Mouse (Mus musculus) liver, adult 2 months (tissue): ENCODE measurements around the gene Il2rb. TPM values are rescaled to one million over a fixed set of nuclear protein-coding genes. Genes with fewer than 3 reads are reported as not detected.

ENCODE experiments used
- DNase-seq: peaks from one replicate; pipeline ENCODE4 v3.0.0-alpha.2; 2011; ENCODE audit warnings: low read depth, low spot score; ENCODE audit errors: extremely low read depth
- H3K27ac ChIP-seq: fragments of 200-500 bp; replicated peaks from 2 replicates; pipeline ENCODE4 v1.5.1; 2012; ENCODE audit warnings: low read depth, mild to moderate bottlenecking, control low read depth, inconsistent platforms, low read length; ENCODE audit not compliant: insufficient read depth
- H3K27me3 ChIP-seq: fragments of 200-500 bp; 2 replicates; pipeline ENCODE4 v1.6.1; 2012; ENCODE audit warnings: mild to moderate bottlenecking, moderate library complexity, low read length, inconsistent platforms; ENCODE audit not compliant: control insufficient read depth, insufficient read depth
- H3K36me3 ChIP-seq: fragments of 200-500 bp; 2 replicates; pipeline ENCODE4 v1.6.1; 2012; ENCODE audit warnings: low read length, inconsistent platforms; ENCODE audit not compliant: control insufficient read depth, insufficient read depth
- H3K4me1 ChIP-seq: fragments of 200-500 bp; 2 replicates; pipeline ENCODE4 v1.6.1; 2011; ENCODE audit warnings: low read length; ENCODE audit not compliant: control insufficient read depth, insufficient read depth
- H3K4me3 ChIP-seq: fragments of 200-500 bp; 2 replicates; pipeline ENCODE4 v1.5.1; 2011; ENCODE audit warnings: low read depth, mild to moderate bottlenecking, control low read depth, low read length, moderate library complexity; ENCODE audit not compliant: insufficient read depth
- H3K79me2 ChIP-seq: fragments of 200-500 bp; 2 replicates; pipeline ENCODE4 v1.6.1; 2012; ENCODE audit warnings: inconsistent platforms, mild to moderate bottlenecking, low read length, moderate library complexity; ENCODE audit not compliant: control insufficient read depth, insufficient read depth
- H3K9ac ChIP-seq: fragments of 200-500 bp; 2 replicates; pipeline ENCODE4 v1.6.1; 2012; ENCODE audit warnings: low read depth, mild to moderate bottlenecking, control low read depth, inconsistent platforms, low read length
- CTCF ChIP-seq: fragments of 200-500 bp; IDR thresholded peaks from 2 replicates; pipeline ENCODE4 v1.5.1; 2011; ENCODE audit warnings: low read depth, low read length, control low read depth
- POLR2A ChIP-seq: fragments of 200-500 bp; IDR thresholded peaks from 2 replicates; pipeline ENCODE4 v1.6.1; 2011; ENCODE audit warnings: low read length, control low read depth; ENCODE audit not compliant: insufficient read depth; ENCODE audit errors: extremely low read depth
- WGBS: fragments of 180-500 bp; shearing (Covaris S2); methylation state at CpG from one replicate; pipeline ENCODE4 v1.1.7; 2018; 5-methylcytosine and 5-hydroxymethylcytosine counted together
- polyA plus RNA-seq: library from polyadenylated mRNA; depleted of rRNA; stranded (reverse); fragments of >200 nt; gene quantifications from 2 replicates; pipeline ENCODE4 v1.2.3, GENCODE M21; 2012
- total RNA-seq: library from RNA; depleted of rRNA; stranded (reverse); fragments of >200 nt; gene quantifications from 2 replicates; pipeline ENCODE4 v1.2.3, GENCODE M21; 2014

Il2rb gene
- total and polyA plus RNA-seq, 2 experiments, result 0.83 to 4.0 TPM

DNA sequence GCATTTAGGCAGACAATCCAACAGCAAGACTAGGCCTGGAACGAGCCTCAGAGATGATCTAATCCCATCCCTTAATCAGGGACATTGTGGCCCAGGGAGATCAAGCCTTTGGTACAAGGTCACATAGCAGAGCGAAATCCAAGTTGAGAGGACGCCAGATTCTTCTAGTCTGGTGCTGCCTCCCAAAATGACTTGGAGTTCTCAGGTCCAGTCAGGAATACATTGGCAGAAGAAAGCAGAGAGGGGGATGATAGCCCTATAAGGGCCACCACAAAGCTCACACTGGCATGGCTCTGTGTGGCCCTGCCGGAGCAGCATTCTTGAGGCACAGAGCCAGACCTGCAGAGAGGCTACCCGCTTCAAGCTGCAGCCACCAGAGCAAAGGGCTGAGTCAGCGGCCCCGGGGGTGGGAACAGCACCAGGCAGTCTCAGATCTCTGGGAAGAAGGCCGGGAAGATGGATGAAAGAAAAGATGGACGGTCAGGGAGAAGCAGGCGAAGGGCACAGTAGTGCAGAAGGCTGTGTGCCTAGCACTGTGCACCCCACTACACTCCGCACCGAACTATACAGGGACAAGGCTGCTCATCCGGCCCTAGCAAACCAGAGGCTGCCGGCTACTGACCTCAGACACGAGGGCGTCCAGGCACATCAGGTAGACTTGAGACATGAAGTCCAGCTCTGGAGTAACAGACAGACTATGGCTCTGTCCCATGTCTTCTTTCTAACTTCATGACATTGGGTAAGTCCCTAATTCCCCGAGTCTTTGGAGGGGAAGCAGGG lies 35.8 kb upstream of the Il2rb start, which contains the start of gene C1qtnf6:
Gene C1qtnf6 (minus strand): TSS at position 746 of the 780 bp plus-strand sequence.
- TF ChIP-seq CTCF, result no peak
- no peak for TF ChIP-seq POLR2A
- Histone ChIP-seq H3K36me3 (no peaks in the 10 kb centered on the region), H3K79me2 (no peaks in the 10 kb centered on the region), H3K4me3 (peak within 1 kb of the TSS; percentile 10; the same call in 1 of the 2 replicates), H3K9ac (peak within 1 kb of the TSS; percentile 64), H3K4me1 (peaks cover 21% of the 10 kb centered on the region), H3K27ac (peak within 1 kb of the TSS; percentile 96), H3K27me3 (no peaks in the 10 kb centered on the region)
- 53% methylated on average over 17 of the region's 17 CpGs for WGBS
- peak; percentile 57 for DNase-seq

DNA sequence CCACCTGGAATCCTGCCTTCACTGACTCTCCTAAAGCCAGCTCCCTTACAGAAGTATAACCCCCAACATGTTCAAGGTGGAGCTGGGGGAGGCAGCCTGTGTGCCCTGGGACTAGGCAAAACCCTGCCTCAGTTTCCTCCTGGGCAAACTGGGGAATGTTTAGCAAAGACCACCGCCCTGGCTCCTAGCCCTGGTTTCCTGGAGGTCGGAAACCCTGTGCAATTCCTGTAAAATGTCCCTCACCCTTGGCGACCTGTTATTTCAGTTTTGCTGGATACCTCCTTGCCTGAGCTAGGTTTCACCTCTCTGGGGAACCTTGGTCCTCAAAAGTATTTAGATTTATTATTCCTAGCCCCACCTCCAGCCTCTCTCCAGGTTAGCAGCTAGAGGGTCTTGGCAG lies 35.1 kb upstream of the Il2rb start:
- TF ChIP-seq POLR2A (no peak), CTCF (no peak)
- WGBS, result 81% methylated on average over 3 of the region's 3 CpGs
- Histone ChIP-seq H3K9ac (no peak overlapping the region), H3K27me3 (no peaks in the 10 kb centered on the region), H3K4me3 (no peak overlapping the region), H3K4me1 (peaks cover 21% of the 10 kb centered on the region), H3K79me2 (no peaks in the 10 kb centered on the region), H3K36me3 (no peaks in the 10 kb centered on the region), H3K27ac (0 out of 2 replicates have a peak overlapping the region, but pooled peaks have one; percentile 8)
- DNase-seq, result no peak

DNA sequence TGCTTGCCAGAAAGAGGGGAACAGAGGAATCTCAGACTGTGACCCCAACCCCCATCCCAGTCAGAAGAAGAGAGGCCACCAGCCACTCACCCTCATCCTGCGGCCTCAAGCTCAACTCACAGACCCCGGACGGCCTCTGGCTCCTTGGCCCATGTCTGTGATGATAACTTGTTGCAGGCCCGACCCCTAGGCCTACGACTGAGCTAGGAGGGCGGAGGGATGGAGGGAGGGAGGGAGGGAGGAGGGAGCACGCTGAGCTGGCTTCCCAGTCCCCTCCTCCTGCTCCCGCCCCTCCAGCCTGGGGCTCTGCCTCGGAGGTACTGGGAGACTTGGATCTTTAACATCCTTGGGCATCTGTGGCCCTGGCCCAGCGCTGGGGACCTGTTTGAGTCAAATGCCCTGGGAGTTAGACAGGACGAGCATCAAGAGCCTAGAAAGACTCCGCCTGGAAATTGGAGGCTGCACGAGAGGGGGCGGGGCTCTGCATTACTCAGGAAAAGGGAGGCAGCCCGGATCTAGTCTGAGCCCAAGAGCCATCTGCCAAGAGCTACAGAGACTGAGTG lies 34.4 kb upstream of the Il2rb start:
- H3K36me3 ChIP-seq, result no peaks in the 10 kb centered on the region
- 33% methylated on average over 15 of the region's 15 CpGs for WGBS
- peaks cover 21% of the 10 kb centered on the region for H3K4me1 ChIP-seq
- peak overlapping the region; percentile 43; the same call in 1 of the 2 replicates for H3K27ac ChIP-seq
- TF ChIP-seq CTCF (no peak), POLR2A (no peak)
- peak overlapping the region; percentile 54 for H3K4me3 ChIP-seq
- H3K27me3 ChIP-seq, result no peaks in the 10 kb centered on the region
- no peak for DNase-seq
- H3K79me2 ChIP-seq, result no peaks in the 10 kb centered on the region
- peak overlapping the region; percentile 52 for H3K9ac ChIP-seq

DNA sequence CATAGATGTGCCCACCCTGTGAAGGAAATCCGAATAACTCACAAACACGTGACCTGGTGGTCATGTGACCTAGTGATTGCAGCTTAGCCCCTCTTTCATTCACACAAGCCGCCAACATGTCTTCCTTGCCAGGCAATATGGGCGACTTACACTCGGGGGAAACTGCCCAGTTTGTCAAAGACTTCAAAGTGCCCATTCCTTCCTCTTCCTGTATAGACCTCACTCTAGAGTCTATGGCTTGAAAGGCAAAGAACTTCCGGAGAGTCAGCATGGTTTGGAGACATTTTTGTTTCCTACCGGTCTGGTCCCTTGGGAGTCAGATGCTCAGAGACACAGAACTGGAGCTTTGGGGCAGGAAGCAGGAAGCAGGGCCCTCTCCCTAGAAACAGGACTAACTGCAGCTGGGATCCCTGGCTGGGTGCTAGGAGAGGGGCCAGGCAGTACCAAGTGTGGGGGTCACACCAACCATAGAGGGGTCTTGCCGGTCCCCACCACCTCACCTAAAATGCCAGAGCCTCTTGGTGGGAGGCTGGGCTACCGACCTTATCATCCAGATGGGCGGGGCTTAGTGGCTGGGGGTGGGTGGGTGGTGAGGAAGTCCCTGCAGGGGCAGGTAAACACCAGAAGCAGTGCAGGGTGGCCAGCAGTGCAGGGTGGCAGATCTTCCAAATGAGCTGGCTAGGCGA lies 33.8 kb upstream of the Il2rb start:
- Histone ChIP-seq H3K9ac (peak overlapping the region; percentile 52), H3K27ac (peak overlapping the region; percentile 55), H3K27me3 (no peaks in the 10 kb centered on the region), H3K79me2 (no peaks in the 10 kb centered on the region), H3K4me3 (peak overlapping the region; percentile 54), H3K4me1 (peaks cover 21% of the 10 kb centered on the region), H3K36me3 (no peaks in the 10 kb centered on the region)
- TF ChIP-seq POLR2A (no peak), CTCF (no peak)
- no peak for DNase-seq
- WGBS, result 59% methylated on average over 11 of the region's 11 CpGs

DNA sequence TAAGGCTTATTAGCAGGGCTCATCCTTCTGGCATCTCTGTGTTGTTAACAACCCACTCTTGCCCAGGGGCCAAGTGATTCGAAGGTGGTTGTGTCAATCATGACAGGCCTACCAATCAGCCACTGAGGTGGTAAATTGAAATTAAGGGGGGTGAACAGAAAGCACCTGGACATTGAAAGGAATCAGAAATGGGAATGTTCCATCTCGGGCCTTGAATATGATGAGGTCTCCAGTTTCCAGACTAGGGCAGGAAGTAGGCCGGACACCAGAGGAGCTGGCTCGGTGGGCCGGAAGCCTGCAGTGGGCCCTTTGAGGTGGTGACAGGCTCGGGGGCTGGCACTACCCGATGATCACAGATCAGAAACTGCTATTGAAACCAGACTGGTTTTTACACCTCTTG lies 32.9 kb upstream of the Il2rb start:
- Histone ChIP-seq H3K4me3 (no peak overlapping the region), H3K27ac (no peak overlapping the region), H3K9ac (no peak overlapping the region), H3K36me3 (no peaks in the 10 kb centered on the region), H3K4me1 (peaks cover 15% of the 10 kb centered on the region), H3K79me2 (no peaks in the 10 kb centered on the region), H3K27me3 (no peaks in the 10 kb centered on the region)
- 68% methylated on average over 7 of the region's 7 CpGs for WGBS
- no peak for DNase-seq
- TF ChIP-seq CTCF (no peak), POLR2A (no peak)
